Mouse (Mus musculus) limb, embryonic 12.5 days (tissue): ENCODE results near the gene A630089N07Rik. TPM values are rescaled to one million over a fixed set of nuclear protein-coding genes. Genes with fewer than 3 reads are reported as not detected.

ENCODE experiments used
- ATAC-seq: fragments of 200-750 bp; cut with Nextera tagmentation; 2 replicates; pipeline ENCODE4 v1.8.0; 2017; ENCODE audit warnings: low read depth, moderate TSS enrichment; ENCODE audit not compliant: insufficient number of reproducible peaks, insufficient read depth, low FRiP score, low TSS enrichment
- H3K27ac ChIP-seq: fragments of 300-500 bp; sonication (generic); 2 replicates; pipeline ENCODE4 v1.5.1; 2016; ENCODE audit warnings: mild to moderate bottlenecking, moderate library complexity
- H3K27me3 ChIP-seq: fragments of 300-500 bp; sonication (generic); 2 replicates; pipeline ENCODE4 v1.6.1; 2016; ENCODE audit warnings: mild to moderate bottlenecking, moderate library complexity
- H3K36me3 ChIP-seq: fragments of 300-500 bp; sonication (generic); 2 replicates; pipeline ENCODE4 v1.6.1; 2016; ENCODE audit warnings: mild to moderate bottlenecking, moderate library complexity
- H3K4me1 ChIP-seq: fragments of 300-500 bp; sonication (generic); replicated peaks from 2 replicates; pipeline ENCODE4 v1.6.1; 2016
- H3K4me2 ChIP-seq: fragments of 300-500 bp; sonication (generic); 2 replicates; pipeline ENCODE4 v1.6.1; 2016; ENCODE audit warnings: mild to moderate bottlenecking, moderate library complexity
- H3K4me3 ChIP-seq: fragments of 300-500 bp; sonication (generic); replicated peaks from 2 replicates; pipeline ENCODE4 v1.5.1; 2016; ENCODE audit warnings: mild to moderate bottlenecking
- H3K9ac ChIP-seq: fragments of 300-500 bp; sonication (generic); replicated peaks from 2 replicates; pipeline ENCODE4 v1.6.1; 2016; ENCODE audit warnings: mild to moderate bottlenecking, moderate library complexity
- H3K9me3 ChIP-seq: fragments of 300-500 bp; sonication (generic); 2 replicates; pipeline ENCODE4 v1.6.1; 2016; ENCODE audit warnings: mild to moderate bottlenecking, moderate library complexity
- WGBS: fragments of 180-500 bp; shearing (Covaris S2); methylation state at CpG from one replicate; pipeline ENCODE4 v1.1.7; 2016; 5-methylcytosine and 5-hydroxymethylcytosine counted together
- polyA plus RNA-seq: library from polyadenylated mRNA; unstranded; fragments of >200 nt; fragmentation: Nextera tagmentation; extraction: Ambion mirVana; gene quantifications from 2 replicates; pipeline ENCODE4 v1.2.1, GENCODE M21; 2016

The A630089N07Rik gene
- polyA plus RNA-seq, 1 experiment from 2014 or later: 33.0 TPM

DNA sequence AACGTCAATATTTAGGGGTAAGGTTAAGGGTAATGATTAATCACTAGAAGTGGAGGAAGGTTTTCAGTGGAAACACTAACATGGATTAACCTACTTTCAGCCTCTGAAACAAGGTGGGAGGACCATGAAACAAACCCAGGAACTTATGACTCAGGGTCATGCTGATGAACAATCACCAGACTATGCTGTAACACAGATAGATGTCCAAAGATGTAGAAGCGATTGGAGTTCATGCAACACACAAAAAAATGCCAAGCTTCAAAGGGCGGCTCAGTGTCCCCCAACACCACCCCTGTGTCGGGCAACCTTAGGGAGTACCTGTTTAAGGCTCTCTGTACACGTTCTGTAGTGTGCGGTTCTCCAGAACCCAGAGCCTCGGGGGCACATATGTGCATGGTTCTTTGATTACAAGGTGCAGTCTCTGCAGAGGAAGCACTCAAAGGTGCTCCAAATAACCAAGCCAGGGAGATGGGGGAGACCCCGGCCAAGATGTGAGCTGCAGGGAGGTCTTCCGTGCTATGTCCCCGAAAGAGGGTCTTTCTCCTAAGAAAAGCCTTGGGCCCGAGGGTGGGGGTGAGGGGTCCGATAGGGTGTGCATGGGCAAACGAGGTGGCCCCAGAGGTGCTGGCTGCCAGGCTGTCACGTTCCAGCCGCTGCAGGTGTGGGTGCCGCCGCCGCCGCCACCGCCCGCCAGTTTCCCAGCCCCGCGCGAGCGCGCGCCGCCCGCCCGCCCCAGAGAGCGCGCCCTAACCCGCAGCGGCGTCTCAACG lies 120.7 kb downstream of the A630089N07Rik start:
- H3K9ac ChIP-seq: peak overlapping the region; percentile 91
- peak overlapping the region; percentile 96 for H3K27ac ChIP-seq
- H3K9me3 ChIP-seq: no peaks in the 10 kb centered on the region
- WGBS: 8% methylated on average over 36 of the region's 36 CpGs
- peaks cover 9% of the 10 kb centered on the region; the same call in 1 of the 2 replicates for H3K36me3 ChIP-seq
- H3K4me2 ChIP-seq: peak overlapping the region; percentile 89
- ATAC-seq: peak; percentile 11; the same call in 1 of the 2 replicates
- H3K4me3 ChIP-seq: peak overlapping the region; percentile 89
- no peaks in the 10 kb centered on the region for H3K27me3 ChIP-seq
- H3K4me1 ChIP-seq: peaks cover 11% of the 10 kb centered on the region

DNA sequence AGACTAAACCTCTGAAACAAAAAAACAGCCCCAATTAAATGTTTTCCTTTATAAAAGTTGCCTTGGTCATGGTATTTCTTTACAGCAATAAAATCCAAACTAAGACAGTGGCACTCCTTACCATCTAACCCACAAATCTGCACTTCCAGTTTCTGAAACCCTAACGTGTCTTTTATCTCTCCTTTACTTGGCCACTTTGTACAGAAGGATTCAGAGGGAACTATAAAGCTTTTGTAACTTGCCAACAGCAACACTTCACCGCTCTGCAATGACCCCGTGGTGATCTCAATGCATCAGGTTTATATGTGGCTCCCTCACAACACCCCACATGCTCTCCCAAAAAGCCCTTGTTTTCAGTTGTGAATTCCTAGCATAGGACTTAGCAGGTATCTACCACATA lies 121.9 kb downstream of the A630089N07Rik start:
- Histone ChIP-seq H3K27me3 (no peaks in the 10 kb centered on the region), H3K4me3 (no peak overlapping the region), H3K4me1 (peaks cover 11% of the 10 kb centered on the region), H3K9me3 (no peaks in the 10 kb centered on the region), H3K9ac (no peak overlapping the region), H3K27ac (no peak overlapping the region), H3K4me2 (no peak overlapping the region), H3K36me3 (peaks cover 20% of the 10 kb centered on the region)
- WGBS: 90% methylated on average over 3 of the region's 3 CpGs
- no peak for ATAC-seq

GRCm38 (mm10) chr16:97958401-97958973 lies 123.8 kb downstream of the A630089N07Rik start:
- no peak overlapping the region for H3K4me3 ChIP-seq
- no peak overlapping the region for H3K27ac ChIP-seq
- H3K9ac ChIP-seq: no peak overlapping the region
- no peaks in the 10 kb centered on the region for H3K9me3 ChIP-seq
- H3K27me3 ChIP-seq: no peaks in the 10 kb centered on the region
- ATAC-seq: no peak
- H3K4me2 ChIP-seq: no peak overlapping the region
- H3K4me1 ChIP-seq: peaks cover 11% of the 10 kb centered on the region
- peaks cover 37% of the 10 kb centered on the region for H3K36me3 ChIP-seq

- H3K36me3 ChIP-seq: peaks cover 46% of the 10 kb centered on the region
- no peaks in the 10 kb centered on the region for H3K9me3 ChIP-seq
- no peaks in the 10 kb centered on the region for H3K27me3 ChIP-seq
- no peak overlapping the region for H3K27ac ChIP-seq
- H3K4me1 ChIP-seq: peaks cover 11% of the 10 kb centered on the region
- no peak overlapping the region for H3K4me2 ChIP-seq
- no peak overlapping the region for H3K9ac ChIP-seq
- no peak for ATAC-seq
- H3K4me3 ChIP-seq: no peak overlapping the region
Measured at GRCm38 (mm10) chr16:97957626-97958025, 124.6 kb downstream of the A630089N07Rik start.

DNA sequence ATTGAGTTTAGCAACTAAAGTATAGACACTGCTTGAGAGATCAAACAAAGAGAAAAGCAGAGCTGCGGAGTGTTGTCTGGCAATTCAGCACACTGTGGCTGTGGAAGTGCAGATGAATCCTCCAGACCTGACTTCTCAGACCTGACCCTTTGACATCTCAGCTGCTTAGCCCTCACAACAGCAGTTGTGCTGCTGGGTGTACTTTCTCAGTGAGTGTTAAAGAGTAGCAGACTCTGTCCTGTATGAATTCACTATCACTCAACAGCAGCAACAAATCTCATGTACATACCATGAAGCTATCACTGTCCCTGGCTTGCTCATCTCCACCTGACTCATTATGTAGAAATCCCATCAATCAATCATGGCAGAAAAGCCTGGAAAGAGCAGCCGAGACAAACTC lies 126.2 kb downstream of the A630089N07Rik start:
- Histone ChIP-seq H3K36me3 (peaks cover 62% of the 10 kb centered on the region), H3K4me2 (no peak overlapping the region), H3K9me3 (no peaks in the 10 kb centered on the region), H3K9ac (no peak overlapping the region), H3K4me1 (peaks cover 6% of the 10 kb centered on the region), H3K4me3 (no peak overlapping the region), H3K27ac (no peak overlapping the region), H3K27me3 (no peaks in the 10 kb centered on the region)
- ATAC-seq: no peak
- 78% methylated on average over 2 of the region's 2 CpGs for whole genome bisulfite sequencing

- no peak overlapping the region for H3K9ac ChIP-seq
- H3K9me3 ChIP-seq: no peaks in the 10 kb centered on the region
- no peaks in the 10 kb centered on the region for H3K27me3 ChIP-seq
- H3K4me2 ChIP-seq: no peak overlapping the region
- no peak for ATAC-seq
- peaks cover 76% of the 10 kb centered on the region for H3K36me3 ChIP-seq
- peaks cover 6% of the 10 kb centered on the region for H3K4me1 ChIP-seq
- H3K4me3 ChIP-seq: no peak overlapping the region
- H3K27ac ChIP-seq: no peak overlapping the region
- WGBS: 86% methylated on average over 2 of the region's 2 CpGs
Measured at GRCm38 (mm10) chr16:97953300-97953699, 128.9 kb downstream of the A630089N07Rik start.

- peaks cover 76% of the 10 kb centered on the region for H3K36me3 ChIP-seq
Measured at GRCm38 (mm10) chr16:97952801-97953200, 129.4 kb downstream of the A630089N07Rik start.

DNA sequence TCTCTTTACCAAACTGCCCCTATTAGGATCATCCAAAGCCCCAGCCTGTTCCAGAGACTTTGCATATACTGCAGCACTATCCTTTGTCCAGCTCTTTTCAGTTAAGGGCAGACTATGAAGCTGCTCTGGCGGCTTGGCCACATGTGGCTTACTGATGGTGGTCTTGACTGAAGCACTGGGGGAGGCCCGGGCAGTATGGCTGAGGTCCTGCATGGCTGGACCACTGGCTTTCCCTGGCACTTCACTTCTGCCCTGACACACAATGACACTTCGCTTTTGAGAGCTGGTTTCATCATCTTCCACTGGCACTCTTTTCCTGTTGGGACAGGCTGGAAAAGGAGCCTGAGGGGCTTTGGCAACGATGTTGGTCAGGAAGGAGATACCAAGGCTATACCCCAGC lies 129.9 kb downstream of the A630089N07Rik start:
- Histone ChIP-seq H3K9ac (no peak overlapping the region), H3K9me3 (no peaks in the 10 kb centered on the region), H3K4me3 (no peak overlapping the region), H3K4me2 (no peak overlapping the region), H3K4me1 (no peaks in the 10 kb centered on the region), H3K27me3 (no peaks in the 10 kb centered on the region), H3K27ac (no peak overlapping the region), H3K36me3 (peaks cover 76% of the 10 kb centered on the region)
- 92% methylated on average over 4 of the region's 4 CpGs for WGBS
- ATAC-seq: no peak

More at GRCm38 (mm10) chr16:97952801-97953200, 129.4 kb downstream of the A630089N07Rik start:
- Histone ChIP-seq H3K4me2 (no peak overlapping the region), H3K4me1 (peaks cover 3% of the 10 kb centered on the region), H3K4me3 (no peak overlapping the region), H3K27me3 (no peaks in the 10 kb centered on the region), H3K9me3 (no peaks in the 10 kb centered on the region), H3K9ac (no peak overlapping the region), H3K27ac (no peak overlapping the region)
- WGBS: 91% methylated on average over 9 of the region's 9 CpGs
- ATAC-seq: no peak

Other genes starting within 250 kb of the A630089N07Rik start
- gene Prdm15, start 230.6 kb downstream of the A630089N07Rik start, polyA plus RNA-seq: 16.2 and 18.1 TPM in 2 replicates
- gene C2cd2, start 119.9 kb downstream of the A630089N07Rik start, polyA plus RNA-seq: 15.0 and 18.9 TPM in 2 replicates
- 14.0 and 15.2 TPM in 2 replicates for gene Zbtb21, start 119.8 kb downstream of the A630089N07Rik start, polyA plus RNA-seq
- gene B230307C23Rik, start 85.1 kb downstream of the A630089N07Rik start, polyA plus RNA-seq: 19.8 and 21.8 TPM in 2 replicates